Mouse (Mus musculus): ENCODE data around the gene Selenom. TPM values are rescaled to one million over a fixed set of nuclear protein-coding genes. Genes with fewer than 3 reads are reported as not detected.
A peak's percentile ranks its signal among the peaks of the same experiment; 100 is the strongest.

Gene Selenom
- polyA plus RNA-seq, 1 experiment, result 889 TPM

DNA sequence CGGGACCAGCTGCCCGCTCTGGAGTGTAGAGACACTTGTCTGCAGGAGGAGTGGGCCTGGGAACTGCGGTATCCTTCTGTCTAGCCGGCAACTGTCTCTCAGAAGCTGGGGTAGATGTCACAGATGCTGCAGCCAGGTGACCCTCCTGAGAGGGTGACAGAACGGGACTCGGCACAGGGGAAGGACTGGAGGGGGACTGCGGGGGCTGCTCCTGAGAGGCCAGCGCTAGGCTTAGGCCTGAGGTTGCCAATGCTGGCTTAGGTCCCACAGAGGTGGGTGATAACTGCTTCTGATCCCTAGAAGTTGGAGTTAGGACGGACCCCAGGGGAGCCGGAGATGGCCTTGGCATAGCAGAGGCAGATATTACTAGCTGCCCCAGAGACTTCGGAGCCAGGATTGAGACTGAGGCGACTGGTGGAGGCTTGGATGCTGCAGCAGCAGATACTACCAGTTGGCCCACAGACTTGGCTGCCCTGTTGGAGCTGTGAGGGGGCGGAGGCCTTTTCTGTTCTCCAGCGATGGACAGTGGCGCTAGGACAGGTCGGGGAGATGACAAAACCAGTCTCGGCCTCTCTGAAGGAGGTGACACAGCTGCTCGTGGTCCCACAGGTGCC, 11.9 kb upstream of the Selenom start:
- Histone ChIP-seq H3K27me3 (ENCODE audit: control insufficient read depth, insufficient read depth, low read length) (no peaks in the 10 kb centered on the region), H3K4me1 (ENCODE audit: control insufficient read depth, insufficient read depth, low read length) (peaks cover 37% of the 10 kb centered on the region), H3K4me3 (replicated peaks; ENCODE audit: insufficient read depth, low read depth, low read length) (peak overlapping the region; percentile 87), H3K27ac (ENCODE audit: insufficient read depth, low read length) (peak overlapping the region; percentile 94)
- peak; percentile 70 to 74 for DNase-seq
- TF ChIP-seq CTCF (IDR thresholded peaks at IDR 0.05; ENCODE audit: borderline replicate concordance, insufficient read depth, low read depth, low read length) (no peak), POLR2A (IDR thresholded peaks at IDR 0.05; ENCODE audit: borderline replicate concordance, insufficient read depth, low read length) (peak; percentile 9; the same call in 1 of the 2 replicates)
- 12% methylated on average over 18 of the region's 18 CpGs for WGBS

DNA sequence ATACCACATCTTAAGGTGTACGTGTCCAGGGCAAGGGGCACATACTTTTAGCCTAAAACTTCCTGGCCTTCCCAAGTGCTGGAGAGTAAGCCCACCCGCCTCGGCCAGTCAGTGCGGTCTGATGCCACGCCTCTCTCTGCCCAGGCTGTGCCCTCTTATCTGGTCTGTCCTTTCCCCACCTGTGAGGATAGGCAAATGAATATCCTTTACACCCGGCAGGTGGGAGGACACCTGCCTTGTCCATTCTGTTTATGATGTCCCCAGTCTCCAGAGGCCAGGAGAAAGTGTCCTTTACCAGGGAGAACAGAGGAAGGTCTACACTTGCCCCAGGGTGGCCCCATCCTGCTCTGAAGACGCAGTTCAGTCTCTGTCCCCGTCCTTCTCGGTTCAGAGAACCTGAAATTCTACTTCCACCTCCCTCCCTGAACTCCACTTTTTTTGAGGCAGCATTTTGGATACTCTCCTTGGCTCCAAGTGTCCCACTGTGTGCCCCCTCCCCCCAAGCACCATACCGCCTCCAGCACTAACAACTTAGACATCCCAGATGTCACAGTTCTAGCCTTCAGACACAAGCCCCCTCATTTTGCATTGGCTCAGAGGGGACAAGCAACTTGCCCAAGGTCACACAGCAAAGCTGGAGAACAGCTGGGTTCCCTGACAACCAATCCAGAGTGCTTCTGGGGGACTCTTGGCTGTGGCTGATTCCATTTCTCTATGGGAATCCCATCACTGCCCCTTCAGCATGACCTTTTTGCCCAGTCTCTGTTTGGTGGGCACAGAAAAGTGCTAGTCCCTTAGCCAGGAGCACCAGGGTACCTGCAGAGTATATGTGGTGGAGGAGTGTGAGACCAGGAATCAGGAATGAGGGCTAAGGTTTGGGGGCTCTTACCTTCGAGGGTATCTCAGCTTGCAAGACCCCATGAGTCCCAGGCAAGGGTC, 10.5 kb upstream of the Selenom start:
- DNase-seq, result peak in 1 of 2 experiments; percentile 48
- Histone ChIP-seq H3K4me1 (ENCODE audit: control insufficient read depth, insufficient read depth, low read length) (peaks cover 44% of the 10 kb centered on the region), H3K27ac (ENCODE audit: insufficient read depth, low read length) (peak overlapping the region; percentile 94), H3K4me3 (replicated peaks; ENCODE audit: insufficient read depth, low read depth, low read length) (peak overlapping the region; percentile 87), H3K27me3 (ENCODE audit: control insufficient read depth, insufficient read depth, low read length) (no peaks in the 10 kb centered on the region)
- WGBS, result 15% methylated on average over 11 of the region's 11 CpGs
- no peak for TF ChIP-seq POLR2A (IDR thresholded peaks at IDR 0.05; ENCODE audit: borderline replicate concordance, insufficient read depth, low read length)
- TF ChIP-seq CTCF (IDR thresholded peaks at IDR 0.05; ENCODE audit: borderline replicate concordance, insufficient read depth, low read depth, low read length), result no peak

DNA sequence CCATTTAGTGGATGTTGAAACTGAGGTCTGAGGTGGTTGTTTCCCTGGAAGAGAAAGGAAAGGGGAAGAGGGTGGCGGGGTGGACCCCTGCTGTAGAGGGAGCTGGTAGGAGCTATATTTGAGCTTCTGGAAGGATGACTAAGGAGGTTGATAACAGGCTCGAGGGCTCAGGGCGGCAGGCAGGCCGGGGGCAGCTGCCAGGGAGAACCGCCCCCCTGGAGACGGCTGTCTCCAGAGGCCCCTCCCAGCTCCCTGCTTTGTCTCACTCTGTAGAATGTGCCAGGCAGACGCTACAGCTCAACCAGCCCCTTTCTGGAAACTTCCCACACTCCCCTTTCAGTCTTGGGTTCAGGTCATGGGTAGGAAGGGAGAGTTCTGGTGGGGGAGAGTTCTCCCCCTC, 6.3 kb upstream of the Selenom start:
- WGBS, result 35% methylated on average over 7 of the region's 7 CpGs
- Histone ChIP-seq H3K27ac (ENCODE audit: insufficient read depth, low read length) (0 out of 2 replicates have a peak overlapping the region, but pooled peaks have one; percentile 2), H3K27me3 (ENCODE audit: control insufficient read depth, insufficient read depth, low read length) (no peaks in the 10 kb centered on the region), H3K4me1 (ENCODE audit: control insufficient read depth, insufficient read depth, low read length) (peaks cover 28% of the 10 kb centered on the region), H3K4me3 (replicated peaks; ENCODE audit: insufficient read depth, low read depth, low read length) (no peak overlapping the region)
- DNase-seq, result no peak
- TF ChIP-seq POLR2A (IDR thresholded peaks at IDR 0.05; ENCODE audit: borderline replicate concordance, insufficient read depth, low read length) (no peak), CTCF (IDR thresholded peaks at IDR 0.05; ENCODE audit: borderline replicate concordance, insufficient read depth, low read depth, low read length) (no peak)

DNA sequence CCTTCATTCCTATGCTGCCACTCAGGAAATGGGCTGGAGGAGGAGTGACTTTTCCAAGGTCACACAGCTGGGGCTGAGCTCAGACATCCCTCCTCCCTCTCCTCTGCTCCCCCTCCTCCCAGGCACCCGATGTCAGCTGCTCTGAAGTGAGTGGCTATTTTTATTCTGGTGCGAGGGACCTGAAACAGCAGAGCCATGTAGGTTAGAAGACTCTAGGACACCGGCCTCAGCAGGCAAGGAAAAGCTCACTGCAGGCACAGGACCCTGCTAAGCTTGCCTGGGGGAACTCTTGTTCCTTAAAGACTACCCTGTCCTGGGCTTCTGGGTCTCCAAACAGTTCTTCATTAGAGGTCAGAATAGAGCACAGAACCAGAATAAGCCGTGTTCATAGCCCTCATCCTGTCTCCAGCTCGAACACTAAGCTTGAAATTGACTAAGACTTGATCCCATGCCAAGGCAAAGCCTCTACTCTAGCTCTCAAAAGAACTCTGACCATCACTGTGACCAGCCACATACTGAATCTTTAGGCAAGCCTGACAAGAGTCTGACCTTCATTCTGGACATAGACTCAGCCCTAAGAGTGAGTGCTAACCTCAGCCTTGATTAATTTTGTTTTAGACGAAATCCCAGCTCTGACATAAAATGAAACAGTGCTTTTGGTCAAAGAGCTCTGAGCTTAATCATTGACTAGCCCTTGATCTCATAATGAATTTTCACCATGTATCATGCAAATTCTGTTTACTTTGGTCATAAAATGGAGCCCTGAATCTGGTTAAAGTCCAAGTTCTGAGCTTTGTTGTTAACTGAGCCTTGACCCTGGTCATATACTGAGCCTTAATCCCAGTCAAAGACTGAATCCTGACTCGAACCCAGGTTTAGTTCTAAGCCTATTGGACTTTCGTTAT, 5.1 kb upstream of the Selenom start:
- 38% methylated on average over 8 of the region's 8 CpGs for WGBS
- TF ChIP-seq CTCF (IDR thresholded peaks at IDR 0.05; ENCODE audit: borderline replicate concordance, insufficient read depth, low read depth, low read length), result no peak
- TF ChIP-seq POLR2A (IDR thresholded peaks at IDR 0.05; ENCODE audit: borderline replicate concordance, insufficient read depth, low read length), result no peak
- peaks cover 33% of the 10 kb centered on the region for H3K4me1 ChIP-seq (ENCODE audit: control insufficient read depth, insufficient read depth, low read length)

DNA sequence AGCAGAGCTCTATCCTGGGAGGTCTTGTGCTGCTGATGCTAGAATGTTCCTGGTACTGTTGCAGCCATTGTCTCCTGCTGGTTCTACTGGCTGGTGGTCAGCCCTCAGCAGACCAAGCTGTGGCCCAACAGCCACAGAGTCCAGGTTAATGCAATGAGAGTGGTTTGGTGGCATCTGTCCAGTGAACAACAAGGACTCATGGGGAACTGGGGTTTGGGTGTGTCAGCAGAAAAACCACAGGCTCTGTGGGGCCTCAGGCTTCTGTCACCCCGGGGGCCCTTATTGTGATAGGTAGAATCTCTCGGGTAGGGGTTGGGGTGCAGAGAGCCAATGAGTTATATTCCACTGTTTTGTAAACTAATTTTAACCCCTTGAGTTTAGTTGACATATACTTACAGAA, 4.2 kb upstream of the Selenom start:
- TF ChIP-seq POLR2A (IDR thresholded peaks at IDR 0.05; ENCODE audit: borderline replicate concordance, insufficient read depth, low read length) (no peak), CTCF (IDR thresholded peaks at IDR 0.05; ENCODE audit: borderline replicate concordance, insufficient read depth, low read depth, low read length) (no peak)
- WGBS, result 85% methylated on average over 2 of the region's 2 CpGs
- DNase-seq, result no peak
- no peaks in the 10 kb centered on the region for H3K27me3 ChIP-seq (ENCODE audit: control insufficient read depth, insufficient read depth, low read length)
- no peak overlapping the region for H3K4me3 ChIP-seq (replicated peaks; ENCODE audit: insufficient read depth, low read depth, low read length)
- peaks cover 27% of the 10 kb centered on the region for H3K4me1 ChIP-seq (ENCODE audit: control insufficient read depth, insufficient read depth, low read length)
- no peak overlapping the region for H3K27ac ChIP-seq (ENCODE audit: insufficient read depth, low read length)

More for the DNA sequence above, 5.1 kb upstream of the Selenom start:
- H3K27me3 ChIP-seq (ENCODE audit: control insufficient read depth, insufficient read depth, low read length), result no peaks in the 10 kb centered on the region
- no peak overlapping the region for H3K4me3 ChIP-seq (replicated peaks; ENCODE audit: insufficient read depth, low read depth, low read length)
- peak in 1 of 2 experiments; percentile 32 for DNase-seq
- no peak overlapping the region for H3K27ac ChIP-seq (ENCODE audit: insufficient read depth, low read length)

DNA sequence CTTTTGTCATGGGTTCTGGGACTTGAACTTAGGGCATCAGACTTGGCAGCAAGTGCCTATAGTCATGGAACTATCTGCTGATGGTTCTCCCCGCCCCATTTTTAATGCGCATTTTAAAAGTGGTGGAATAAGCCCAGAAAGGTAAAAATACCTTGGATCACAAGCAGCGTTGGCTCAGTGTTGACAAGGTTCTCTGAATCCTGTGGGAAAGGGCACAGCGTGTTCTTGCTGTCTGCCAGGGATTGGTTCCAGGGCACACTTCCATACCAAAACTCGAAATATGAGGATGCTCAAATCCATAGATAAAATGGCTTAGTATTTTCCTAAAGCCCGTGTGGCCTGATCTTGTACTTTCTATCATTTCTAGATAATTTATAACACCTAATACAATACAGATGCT, 1.2 kb upstream of the Selenom start:
- Histone ChIP-seq H3K27ac (ENCODE audit: insufficient read depth, low read length) (peak overlapping the region; percentile 69; the same call in 1 of the 2 replicates), H3K4me3 (replicated peaks; ENCODE audit: insufficient read depth, low read depth, low read length) (no peak overlapping the region), H3K4me1 (ENCODE audit: control insufficient read depth, insufficient read depth, low read length) (peaks cover 12% of the 10 kb centered on the region), H3K27me3 (ENCODE audit: control insufficient read depth, insufficient read depth, low read length) (no peaks in the 10 kb centered on the region)
- peak; percentile 73 to 85 for DNase-seq
- WGBS, result 13% methylated on average over 6 of the region's 6 CpGs
- TF ChIP-seq POLR2A (IDR thresholded peaks at IDR 0.05; ENCODE audit: borderline replicate concordance, insufficient read depth, low read length) (no peak), CTCF (IDR thresholded peaks at IDR 0.05; ENCODE audit: borderline replicate concordance, insufficient read depth, low read depth, low read length) (no peak)

DNA sequence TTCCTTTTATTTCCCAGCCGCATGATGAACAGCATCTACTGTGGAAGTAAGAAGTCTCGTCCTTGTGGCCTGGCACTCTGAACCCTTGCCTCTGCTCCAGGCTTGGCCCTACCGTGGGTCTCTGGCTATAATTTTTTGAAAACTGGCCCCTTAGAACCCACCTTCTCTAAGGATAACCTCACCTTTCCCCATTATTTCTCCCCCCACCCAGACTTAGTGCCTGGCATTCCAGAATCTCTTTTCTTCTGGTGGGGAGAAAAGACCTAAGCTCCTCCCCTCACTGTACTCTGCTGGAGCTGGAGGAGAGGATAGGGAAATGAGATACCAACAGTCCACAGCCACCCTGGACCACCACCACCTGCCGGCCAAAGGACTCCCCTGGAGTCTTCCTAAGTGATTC, 732 bp downstream of the Selenom start:
- peak overlapping the region; percentile 93 for H3K27ac ChIP-seq (ENCODE audit: insufficient read depth, low read length)
- no peaks in the 10 kb centered on the region for H3K27me3 ChIP-seq (ENCODE audit: control insufficient read depth, insufficient read depth, low read length)
- DNase-seq, result peak in 1 of 2 experiments; percentile 57
- WGBS, result 3% methylated on average over 4 of the region's 4 CpGs
- peaks cover 26% of the 10 kb centered on the region for H3K4me1 ChIP-seq (ENCODE audit: control insufficient read depth, insufficient read depth, low read length)
- H3K4me3 ChIP-seq (replicated peaks; ENCODE audit: insufficient read depth, low read depth, low read length), result peak overlapping the region; percentile 86
- TF ChIP-seq POLR2A (IDR thresholded peaks at IDR 0.05; ENCODE audit: borderline replicate concordance, insufficient read depth, low read length) (no peak), CTCF (IDR thresholded peaks at IDR 0.05; ENCODE audit: borderline replicate concordance, insufficient read depth, low read depth, low read length) (no peak)
